Mouse (Mus musculus) spleen, adult 2 months (tissue): ENCODE measurements around the gene Grin2b.

Source experiments
- CTCF ChIP-seq: fragments of 200-500 bp; IDR thresholded peaks from 2 replicates; pipeline ENCODE4 v1.5.1; 2011; ENCODE audit warnings: mild to moderate bottlenecking, inconsistent platforms; ENCODE audit not compliant: insufficient read depth, insufficient read length, insufficient replicate concordance; ENCODE audit errors: extremely low read depth
- POLR2A ChIP-seq: fragments of 200-500 bp; IDR thresholded peaks from 2 replicates; pipeline ENCODE4 v1.6.1; 2011; ENCODE audit warnings: low read depth, low read length, inconsistent platforms

GRCm38 (mm10) chr6:135907540-135908320 lies 265.6 kb downstream of the Grin2b start:
- TF ChIP-seq CTCF (peak; percentile 35; the same call in 1 of the 2 replicates), POLR2A (no peak)
